Mouse (Mus musculus): ENCODE measurements around the gene Faim. TPM values are rescaled to one million over a fixed set of nuclear protein-coding genes. Genes with fewer than 3 reads are reported as not detected.

Gene Faim
- total and polyA plus RNA-seq, 3 experiments, result 24.0 to 86.6 (median 24.7) TPM

DNA sequence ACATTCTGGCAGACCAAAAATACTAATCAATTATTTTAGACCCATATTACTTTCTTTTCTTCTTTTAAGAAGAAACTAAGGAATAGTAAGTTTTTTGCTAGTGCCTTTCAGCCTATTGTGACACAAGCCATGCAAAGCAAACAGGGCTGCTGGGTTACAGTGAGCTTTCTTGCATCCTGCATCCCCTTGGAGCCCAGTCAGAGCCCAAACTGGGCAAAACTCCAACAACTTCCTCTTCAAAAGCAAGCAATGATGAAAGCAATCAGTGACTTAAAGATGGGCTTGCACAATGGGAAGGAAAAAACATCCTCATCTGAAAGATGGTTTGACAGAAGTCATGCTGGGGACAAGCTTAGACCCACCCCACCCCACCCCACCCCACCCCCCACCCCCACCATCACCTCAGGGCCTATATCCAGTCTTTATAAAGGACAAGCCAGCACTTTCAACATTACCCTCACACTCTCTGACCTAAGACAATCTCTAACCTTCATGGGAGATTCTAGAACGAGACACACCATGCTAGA, 62.6 kb downstream of the Faim start:
- Histone ChIP-seq H3K36me3 (replicated peaks) (peaks cover 86% of the 10 kb centered on the region), H3K4me1 (ENCODE audit: insufficient read depth, low read depth, low read length) (no peaks in the 10 kb centered on the region), H3K9me3 (replicated peaks) (no peaks in the 10 kb centered on the region), H3K4me3 (ENCODE audit: low read depth, low read length) (no peak overlapping the region), H3K27me3 (ENCODE audit: insufficient read depth, low read length) (no peaks in the 10 kb centered on the region)
- TF ChIP-seq POLR2AphosphoS5 (IDR thresholded peaks at IDR 0.05; ENCODE audit: insufficient replicate concordance, low read depth, low read length) (no peak), CTCF (IDR thresholded peaks at IDR 0.05; ENCODE audit: low read depth, low read length) (no peak), TAL1 (conservative IDR thresholded peaks at IDR 0.05; ENCODE audit: low read depth, low read length) (no peak), GATA2 (IDR thresholded peaks at IDR 0.05; ENCODE audit: borderline replicate concordance, low read depth, low read length) (no peak), GATA1 (IDR thresholded peaks at IDR 0.05; ENCODE audit: borderline replicate concordance, low read length) (no peak)
- ATAC-seq (ENCODE audit: extremely low read depth, insufficient number of reproducible peaks, low FRiP score, poor library complexity, severe bottlenecking) (no peak), DNase-seq (ENCODE audit: low spot score) (no peak)

GRCm38 (mm10) chr9:99049760-99050159, 63.6 kb downstream of the Faim start:
- ATAC-seq (ENCODE audit: extremely low read depth, insufficient number of reproducible peaks, low FRiP score, poor library complexity, severe bottlenecking), result no peak
- H3K4me1 ChIP-seq (ENCODE audit: insufficient read depth, low read depth, low read length), result no peaks in the 10 kb centered on the region
- no peak for DNase-seq (ENCODE audit: low spot score)
- peaks cover 85% of the 10 kb centered on the region for H3K36me3 ChIP-seq (replicated peaks)
- no peak overlapping the region for H3K4me3 ChIP-seq (ENCODE audit: low read depth, low read length)
- no peak for TF ChIP-seq TAL1 (conservative IDR thresholded peaks at IDR 0.05; ENCODE audit: low read depth, low read length)
- no peak for TF ChIP-seq GATA2 (IDR thresholded peaks at IDR 0.05; ENCODE audit: borderline replicate concordance, low read depth, low read length)
- no peak for TF ChIP-seq GATA1 (IDR thresholded peaks at IDR 0.05; ENCODE audit: borderline replicate concordance, low read length)
- no peak for TF ChIP-seq CTCF (IDR thresholded peaks at IDR 0.05; ENCODE audit: low read depth, low read length)
- TF ChIP-seq POLR2AphosphoS5 (IDR thresholded peaks at IDR 0.05; ENCODE audit: insufficient replicate concordance, low read depth, low read length), result no peak
- H3K27me3 ChIP-seq (ENCODE audit: insufficient read depth, low read length), result no peaks in the 10 kb centered on the region
- H3K9me3 ChIP-seq (replicated peaks), result no peaks in the 10 kb centered on the region

Other genes with a start within 250 kb of the Faim start
- gene Prr23a1, start 143.9 kb upstream of the Faim start, total RNA-seq (2014; fragmentation: Nextera tagmentation), result not detected in 2 replicates
- not detected in 2 replicates for gene Prr23a1, start 143.9 kb upstream of the Faim start, total RNA-seq (2017)
- gene Prr23a1, start 143.9 kb upstream of the Faim start, polyA plus RNA-seq (2012), result not detected in 2 replicates
- gene Prr23a2, start 129.9 kb upstream of the Faim start, total RNA-seq (2014; fragmentation: Nextera tagmentation), result not detected in 2 replicates
- not detected in 2 replicates for gene Prr23a2, start 129.9 kb upstream of the Faim start, total RNA-seq (2017)
- gene Prr23a2, start 129.9 kb upstream of the Faim start, polyA plus RNA-seq (2012), result 0.08 TPM in 1 of 2 replicates, not detected in the other
- not detected in 2 replicates for gene Prr23a3, start 121.6 kb upstream of the Faim start, total RNA-seq (2014; fragmentation: Nextera tagmentation)
- gene Prr23a3, start 121.6 kb upstream of the Faim start, total RNA-seq (2017), result 0.05 and 0.06 TPM in 2 replicates
- gene Prr23a3, start 121.6 kb upstream of the Faim start, polyA plus RNA-seq (2012), result not detected in 2 replicates
- not detected in 2 replicates for gene 7420426K07Rik, start 83.3 kb upstream of the Faim start, total RNA-seq (2014; fragmentation: Nextera tagmentation)
- gene 7420426K07Rik, start 83.3 kb upstream of the Faim start, total RNA-seq (2017), result not detected in 2 replicates
- not detected in 2 replicates for gene 7420426K07Rik, start 83.3 kb upstream of the Faim start, polyA plus RNA-seq (2012)
- gene Foxl2, start 31.1 kb upstream of the Faim start, total RNA-seq (2014; fragmentation: Nextera tagmentation), result not detected in 2 replicates
- gene Foxl2, start 31.1 kb upstream of the Faim start, total RNA-seq (2017), result 0.06 TPM in 1 of 2 replicates, not detected in the other
- gene Foxl2, start 31.1 kb upstream of the Faim start, polyA plus RNA-seq (2012), result not detected in 2 replicates
- not detected in 2 replicates for gene Gm1123, start 49.3 kb downstream of the Faim start, total RNA-seq (2014; fragmentation: Nextera tagmentation)
- gene Gm1123, start 49.3 kb downstream of the Faim start, total RNA-seq (2017), result 0.05 TPM in 1 of 2 replicates, not detected in the other
- not detected in 2 replicates for gene Gm1123, start 49.3 kb downstream of the Faim start, polyA plus RNA-seq (2012)
- gene Pik3cb, start 154.2 kb downstream of the Faim start, total RNA-seq (2014; fragmentation: Nextera tagmentation), result 15.6 and 16.8 TPM in 2 replicates
- gene Pik3cb, start 154.2 kb downstream of the Faim start, total RNA-seq (2017), result 4.0 and 4.1 TPM in 2 replicates
- 0.78 and 0.98 TPM in 2 replicates for gene Pik3cb, start 154.2 kb downstream of the Faim start, polyA plus RNA-seq (2012)